Mouse (Mus musculus): Measurements from ENCODE around the gene Slc11a1. TPM values are rescaled to one million over a fixed set of nuclear protein-coding genes. Genes with fewer than 3 reads are reported as not detected.
"Not testable (repeated sequence)": the region's sequence is repeated elsewhere in the genome, so short reads cannot be mapped to it uniquely, and the experiment has no call there.

Gene Slc11a1
- total RNA-seq (2014; rRNA removed) (17.5 and 23.4 TPM in 2 replicates), polyA plus RNA-seq (2012; rRNA removed) (10.8 and 21.4 TPM in 2 replicates)

DNA sequence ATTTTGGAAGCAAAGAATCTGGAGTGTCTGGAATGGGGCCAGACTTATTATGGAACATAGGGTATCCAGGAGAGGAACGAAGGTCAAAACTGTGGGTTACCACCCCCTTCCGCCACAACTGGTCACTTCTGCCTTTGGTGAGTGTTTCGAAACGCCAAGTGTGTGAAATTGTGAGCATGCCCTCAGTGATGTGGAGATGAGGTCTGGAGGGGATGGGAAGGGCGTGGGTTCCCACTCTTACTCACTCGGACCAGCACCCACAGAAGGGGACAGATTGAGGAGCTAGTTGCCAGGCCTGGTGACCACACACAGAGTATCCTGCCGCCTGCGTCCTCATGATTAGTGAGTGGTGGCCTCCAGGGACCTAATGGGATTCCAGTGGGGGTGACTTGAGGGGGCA lies at the start of gene Slc11a1:
TSS of gene Slc11a1 (plus strand) at position 216 of the 400 bp plus-strand sequence.
- no peaks in the 10 kb centered on the region for H3K79me2 ChIP-seq (ENCODE audit: control insufficient read depth, insufficient read depth, low read length)
- no peaks in the 10 kb centered on the region for H3K27me3 ChIP-seq (ENCODE audit: control insufficient read depth, insufficient read depth, low read length)
- no peaks in the 10 kb centered on the region for H3K36me3 ChIP-seq (ENCODE audit: control insufficient read depth, insufficient read depth, low read length)
- peaks cover 11% of the 10 kb centered on the region for H3K4me1 ChIP-seq (ENCODE audit: control insufficient read depth, insufficient read depth, low read length)
- peak; percentile 36 for DNase-seq (ENCODE audit: extremely low read depth, low read depth, low spot score)
- TF ChIP-seq CTCF (IDR thresholded peaks at IDR 0.05; ENCODE audit: low read depth, low read length), result no peak
- no peak for TF ChIP-seq POLR2A (IDR thresholded peaks at IDR 0.05; ENCODE audit: extremely low read depth, insufficient read depth, low read length)
- H3K4me3 ChIP-seq (ENCODE audit: insufficient read depth, low read depth, low read length), result peak within 1 kb of the TSS; percentile 51
- H3K9ac ChIP-seq (ENCODE audit: low read depth, low read length), result peak within 1 kb of the TSS; percentile 40
- WGBS, result 68% methylated on average over 8 of the region's 8 CpGs
- peak within 1 kb of the TSS; percentile 60 for H3K27ac ChIP-seq (replicated peaks; ENCODE audit: insufficient read depth, low read depth, low read length)

DNA sequence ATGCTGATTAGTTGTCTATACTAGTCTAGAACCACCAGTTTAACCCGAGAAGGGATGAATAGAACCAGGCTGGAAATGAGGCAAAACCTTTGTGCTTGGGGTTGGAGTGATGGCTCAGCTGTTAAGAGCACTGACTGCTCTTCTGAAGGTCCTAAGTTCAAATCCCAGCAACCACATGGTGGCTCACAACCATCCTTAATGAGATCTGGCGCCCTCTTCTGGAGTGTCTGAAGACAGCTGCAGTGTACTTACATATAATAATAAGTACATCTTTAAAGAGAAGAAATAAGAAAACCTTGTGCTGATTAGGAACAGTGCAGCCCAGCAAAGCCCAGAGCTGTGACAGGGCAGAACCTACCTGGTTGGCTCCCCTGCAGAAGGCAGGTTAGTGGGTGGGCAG lies 48.1 kb upstream of the Slc11a1 start:
- not testable (repeated sequence) for H3K27ac ChIP-seq (replicated peaks; ENCODE audit: insufficient read depth, low read depth, low read length); H3K4me3 ChIP-seq (ENCODE audit: insufficient read depth, low read depth, low read length); H3K9ac ChIP-seq (ENCODE audit: low read depth, low read length); DNase-seq (ENCODE audit: extremely low read depth, low read depth, low spot score); H3K36me3 ChIP-seq (ENCODE audit: control insufficient read depth, insufficient read depth, low read length); H3K27me3 ChIP-seq (ENCODE audit: control insufficient read depth, insufficient read depth, low read length); H3K79me2 ChIP-seq (ENCODE audit: control insufficient read depth, insufficient read depth, low read length); H3K4me1 ChIP-seq (ENCODE audit: control insufficient read depth, insufficient read depth, low read length)
- WGBS, result 97% methylated on average over 2 of the region's 2 CpGs

DNA sequence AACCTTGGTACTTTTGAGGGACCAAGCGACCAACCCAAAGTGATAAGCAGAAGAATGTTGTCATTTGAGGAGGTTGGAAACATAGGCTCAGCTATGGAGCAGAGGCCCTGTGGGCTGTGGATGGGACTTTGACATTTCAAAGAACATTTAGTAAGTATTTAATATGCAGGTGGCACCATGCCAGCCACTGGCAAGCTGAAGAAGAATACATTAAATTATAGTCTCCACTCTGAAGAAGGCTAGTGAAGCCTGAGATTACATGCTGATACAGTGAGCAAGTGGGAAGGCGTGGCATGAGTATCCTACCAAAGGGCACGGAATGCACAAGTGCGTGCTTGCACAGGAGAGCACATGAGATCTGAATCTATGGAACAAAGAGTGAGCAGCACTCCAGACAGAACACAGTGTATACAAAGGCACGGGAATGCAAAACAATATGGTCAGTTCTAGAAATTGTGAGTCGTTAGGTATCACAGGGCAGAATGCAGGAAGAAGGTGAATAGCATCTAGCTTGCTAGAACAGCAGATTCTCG lies 45.0 kb upstream of the Slc11a1 start:
- Histone ChIP-seq H3K27me3 (ENCODE audit: control insufficient read depth, insufficient read depth, low read length) (no peaks in the 10 kb centered on the region), H3K4me3 (ENCODE audit: insufficient read depth, low read depth, low read length) (no peak overlapping the region), H3K79me2 (ENCODE audit: control insufficient read depth, insufficient read depth, low read length) (no peaks in the 10 kb centered on the region), H3K4me1 (ENCODE audit: control insufficient read depth, insufficient read depth, low read length) (peaks cover 13% of the 10 kb centered on the region), H3K36me3 (ENCODE audit: control insufficient read depth, insufficient read depth, low read length) (no peaks in the 10 kb centered on the region), H3K9ac (ENCODE audit: low read depth, low read length) (no peak overlapping the region), H3K27ac (replicated peaks; ENCODE audit: insufficient read depth, low read depth, low read length) (no peak overlapping the region)
- WGBS, result 90% methylated on average over 7 of the region's 7 CpGs
- DNase-seq (ENCODE audit: extremely low read depth, low read depth, low spot score), result no peak
- TF ChIP-seq CTCF (IDR thresholded peaks at IDR 0.05; ENCODE audit: low read depth, low read length) (no peak), POLR2A (IDR thresholded peaks at IDR 0.05; ENCODE audit: extremely low read depth, insufficient read depth, low read length) (no peak)

DNA sequence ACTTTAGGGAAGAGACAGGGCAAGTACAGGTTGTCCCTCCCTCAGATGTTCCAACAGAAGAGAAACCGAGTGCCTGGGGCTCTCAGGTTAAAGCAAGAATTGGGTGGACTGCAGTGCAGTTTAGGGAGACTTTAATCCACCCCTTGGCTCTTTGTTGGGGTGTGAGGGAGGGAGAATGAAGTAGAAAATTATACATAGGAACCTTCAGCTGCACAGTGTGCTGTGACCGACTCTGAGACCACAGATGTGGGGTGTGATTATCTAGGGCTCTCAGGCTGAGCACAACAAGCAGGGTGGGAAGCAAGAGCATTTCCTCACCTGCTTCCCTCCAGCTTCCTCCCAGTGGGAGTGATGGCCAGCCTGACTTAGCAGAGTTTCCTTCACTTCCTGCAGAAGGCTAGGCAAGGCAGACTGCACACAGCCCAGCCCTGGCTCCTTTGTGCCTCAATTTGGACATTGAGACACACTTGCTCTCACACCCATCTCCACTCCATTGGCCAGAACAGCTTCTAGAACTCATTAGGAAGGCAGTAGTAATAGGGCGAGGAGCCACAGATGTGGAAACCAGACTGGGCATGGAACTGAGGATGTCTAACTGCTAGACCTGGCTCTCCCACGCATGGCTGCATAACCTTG lies 43.8 kb upstream of the Slc11a1 start:
- Histone ChIP-seq H3K79me2 (ENCODE audit: control insufficient read depth, insufficient read depth, low read length) (no peaks in the 10 kb centered on the region), H3K27me3 (ENCODE audit: control insufficient read depth, insufficient read depth, low read length) (no peaks in the 10 kb centered on the region), H3K36me3 (ENCODE audit: control insufficient read depth, insufficient read depth, low read length) (no peaks in the 10 kb centered on the region), H3K4me1 (ENCODE audit: control insufficient read depth, insufficient read depth, low read length) (peaks cover 16% of the 10 kb centered on the region), H3K27ac (replicated peaks; ENCODE audit: insufficient read depth, low read depth, low read length) (no peak overlapping the region), H3K9ac (ENCODE audit: low read depth, low read length) (no peak overlapping the region), H3K4me3 (ENCODE audit: insufficient read depth, low read depth, low read length) (no peak overlapping the region)
- no peak for DNase-seq (ENCODE audit: extremely low read depth, low read depth, low spot score)
- TF ChIP-seq CTCF (IDR thresholded peaks at IDR 0.05; ENCODE audit: low read depth, low read length) (no peak), POLR2A (IDR thresholded peaks at IDR 0.05; ENCODE audit: extremely low read depth, insufficient read depth, low read length) (no peak)
- 37% methylated on average over 4 of the region's 4 CpGs for WGBS

DNA sequence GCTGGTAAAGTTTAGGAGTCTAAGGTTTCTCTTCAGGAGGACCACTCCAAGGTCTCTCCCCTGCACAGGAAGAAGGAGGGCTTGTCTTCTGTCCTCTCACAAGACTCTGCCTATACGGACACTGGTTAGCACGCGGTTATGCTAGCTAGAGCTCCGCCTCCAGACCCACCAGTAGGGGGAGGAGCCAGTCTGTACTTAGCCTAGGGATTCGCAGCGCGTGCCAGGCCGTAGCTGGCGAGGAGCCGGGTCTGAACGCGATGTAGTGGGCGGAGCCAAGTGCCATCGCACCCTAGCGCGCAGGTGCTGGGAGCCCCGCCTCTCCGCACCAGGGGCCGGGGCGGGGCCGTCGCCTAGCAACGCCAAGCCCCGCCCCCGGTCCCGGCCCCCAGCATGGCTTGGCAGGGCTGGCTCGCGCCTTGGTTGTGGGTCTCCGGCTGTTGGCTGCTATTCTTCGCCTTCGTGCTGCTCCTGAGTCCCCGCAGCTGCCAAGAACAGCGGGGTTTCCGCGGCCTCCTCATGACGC lies 42.7 kb upstream of the Slc11a1 start:
- peak; percentile 88 for DNase-seq (ENCODE audit: extremely low read depth, low read depth, low spot score)
- WGBS, result under 1% methylated on average over 36 of the region's 36 CpGs
- Histone ChIP-seq H3K9ac (ENCODE audit: low read depth, low read length) (peak overlapping the region; percentile 82), H3K4me3 (ENCODE audit: insufficient read depth, low read depth, low read length) (peak overlapping the region; percentile 85), H3K4me1 (ENCODE audit: control insufficient read depth, insufficient read depth, low read length) (peaks cover 25% of the 10 kb centered on the region), H3K36me3 (ENCODE audit: control insufficient read depth, insufficient read depth, low read length) (no peaks in the 10 kb centered on the region), H3K79me2 (ENCODE audit: control insufficient read depth, insufficient read depth, low read length) (peaks cover 9% of the 10 kb centered on the region; the same call in 1 of the 2 replicates), H3K27me3 (ENCODE audit: control insufficient read depth, insufficient read depth, low read length) (no peaks in the 10 kb centered on the region), H3K27ac (replicated peaks; ENCODE audit: insufficient read depth, low read depth, low read length) (peak overlapping the region; percentile 80)
- TF ChIP-seq POLR2A (IDR thresholded peaks at IDR 0.05; ENCODE audit: extremely low read depth, insufficient read depth, low read length) (0 out of 2 replicates have a peak, but pooled peaks have one; percentile 29), CTCF (IDR thresholded peaks at IDR 0.05; ENCODE audit: low read depth, low read length) (peak; percentile 64)

DNA sequence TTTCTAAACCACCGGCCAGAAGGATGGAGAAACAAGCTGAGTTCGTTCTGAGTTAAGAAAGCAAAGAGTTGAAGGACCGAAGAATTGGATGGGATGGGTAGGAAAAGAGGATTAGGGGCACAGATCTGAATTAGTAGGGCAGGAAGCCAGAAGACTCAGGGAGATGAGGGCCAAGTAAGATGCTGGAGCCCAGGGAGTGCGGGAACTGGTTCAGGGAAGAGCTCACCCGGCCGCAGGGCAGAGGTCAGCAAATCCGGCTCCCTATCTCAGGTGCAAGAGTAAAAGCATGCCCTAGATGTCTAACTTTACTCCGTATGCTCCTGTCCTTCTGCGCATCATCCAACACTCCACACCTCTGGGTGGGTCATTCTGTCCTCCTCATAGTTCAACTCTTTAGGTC lies 42.1 kb upstream of the Slc11a1 start:
- TF ChIP-seq CTCF (IDR thresholded peaks at IDR 0.05; ENCODE audit: low read depth, low read length) (no peak), POLR2A (IDR thresholded peaks at IDR 0.05; ENCODE audit: extremely low read depth, insufficient read depth, low read length) (no peak)
- peaks cover 30% of the 10 kb centered on the region for H3K4me1 ChIP-seq (ENCODE audit: control insufficient read depth, insufficient read depth, low read length)
- H3K27ac ChIP-seq (replicated peaks; ENCODE audit: insufficient read depth, low read depth, low read length), result peak overlapping the region; percentile 80
- WGBS, result 3% methylated on average over 9 of the region's 9 CpGs
- peak; percentile 74 for DNase-seq (ENCODE audit: extremely low read depth, low read depth, low spot score)
- peak overlapping the region; percentile 85 for H3K4me3 ChIP-seq (ENCODE audit: insufficient read depth, low read depth, low read length)
- H3K9ac ChIP-seq (ENCODE audit: low read depth, low read length), result peak overlapping the region; percentile 82
- no peaks in the 10 kb centered on the region for H3K27me3 ChIP-seq (ENCODE audit: control insufficient read depth, insufficient read depth, low read length)
- peaks cover 13% of the 10 kb centered on the region; the same call in 1 of the 2 replicates for H3K79me2 ChIP-seq (ENCODE audit: control insufficient read depth, insufficient read depth, low read length)
- no peaks in the 10 kb centered on the region for H3K36me3 ChIP-seq (ENCODE audit: control insufficient read depth, insufficient read depth, low read length)
